Mouse (Mus musculus) neural tube, embryonic 14.5 days (tissue): Measurements from ENCODE around the gene Dleu7. TPM values are rescaled to one million over a fixed set of nuclear protein-coding genes. Genes with fewer than 3 reads are reported as not detected.

Experiments used
- ATAC-seq: fragments of 200-750 bp; cut with Nextera tagmentation; 2 replicates; pipeline ENCODE4 v1.8.0; 2017; ENCODE audit warnings: low read depth, mild to moderate bottlenecking, moderate TSS enrichment, moderate library complexity
- H3K27ac ChIP-seq: fragments of 300-500 bp; sonication (generic); 2 replicates; pipeline ENCODE4 v1.5.1; 2014; ENCODE audit warnings: low read depth, mild to moderate bottlenecking, control low read depth, low read length, moderate library complexity, mixed read lengths
- H3K27me3 ChIP-seq: fragments of 300-500 bp; sonication (generic); 2 replicates; pipeline ENCODE4 v1.6.1; 2014; ENCODE audit warnings: low read length; ENCODE audit not compliant: control insufficient read depth, insufficient read depth
- H3K36me3 ChIP-seq: fragments of 300-500 bp; sonication (generic); 2 replicates; pipeline ENCODE4 v1.6.1; 2014; ENCODE audit warnings: low read length, mixed read lengths; ENCODE audit not compliant: control insufficient read depth, insufficient read depth
- H3K4me1 ChIP-seq: fragments of 300-500 bp; sonication (generic); 2 replicates; pipeline ENCODE4 v1.6.1; 2014; ENCODE audit warnings: low read length; ENCODE audit not compliant: control insufficient read depth, insufficient read depth
- H3K4me2 ChIP-seq: fragments of 300-500 bp; sonication (generic); 2 replicates; pipeline ENCODE4 v1.6.1; 2014; ENCODE audit warnings: mild to moderate bottlenecking, low read depth, low read length, control low read depth
- H3K4me3 ChIP-seq: fragments of 300-500 bp; sonication (generic); 2 replicates; pipeline ENCODE4 v1.5.1; 2014; ENCODE audit warnings: low read depth, low read length, control low read depth, mixed read lengths
- H3K9ac ChIP-seq: fragments of 300-500 bp; sonication (generic); replicated peaks from 2 replicates; pipeline ENCODE4 v1.6.1; 2014; ENCODE audit warnings: low read depth, mild to moderate bottlenecking, control low read depth, low read length, mixed read lengths
- H3K9me3 ChIP-seq: fragments of 300-500 bp; sonication (generic); 2 replicates; pipeline ENCODE4 v1.6.1; 2016; ENCODE audit warnings: low read length; ENCODE audit not compliant: control insufficient read depth
- WGBS: fragments of 180-500 bp; shearing (Covaris S2); extraction: QIAGEN DNeasy Blood & Tissue Kit; methylation state at CpG from one replicate; pipeline ENCODE4 v1.1.7; 2014; 5-methylcytosine and 5-hydroxymethylcytosine counted together
- polyA plus RNA-seq: library from polyadenylated mRNA; unstranded; fragments of >200 nt; fragmentation: Nextera tagmentation; extraction: Ambion mirVana; gene quantifications from 2 replicates; pipeline ENCODE4 v1.2.1, GENCODE M21; 2014

Gene Dleu7
- polyA plus RNA-seq, 1 experiment from 2014 or later = 19.6 TPM

DNA sequence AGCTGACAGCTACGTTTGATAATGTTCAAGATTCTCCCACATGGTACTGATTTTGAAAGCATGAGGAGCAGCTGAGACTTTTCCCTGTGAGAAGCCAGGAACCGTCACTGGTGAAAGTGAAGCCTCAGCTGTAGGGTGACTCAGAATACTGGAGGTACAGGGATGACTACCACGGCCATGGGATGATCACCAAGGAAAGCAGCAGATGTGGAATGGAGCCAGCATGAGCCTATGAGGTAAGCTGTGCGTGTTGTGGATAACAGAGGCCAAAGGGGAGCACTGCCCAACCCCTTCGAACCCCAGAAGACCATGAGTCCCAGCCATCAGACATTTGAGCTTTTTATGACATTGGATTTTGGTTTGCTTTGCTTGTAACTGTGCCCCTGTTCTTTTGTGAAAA, 36.8 kb downstream of the Dleu7 start:
- no peaks in the 10 kb centered on the region for H3K36me3 ChIP-seq
- H3K27me3 ChIP-seq = no peaks in the 10 kb centered on the region
- H3K4me3 ChIP-seq = no peak overlapping the region
- H3K4me2 ChIP-seq = no peak overlapping the region
- ATAC-seq = no peak
- no peaks in the 10 kb centered on the region for H3K4me1 ChIP-seq
- H3K9me3 ChIP-seq = no peaks in the 10 kb centered on the region
- H3K9ac ChIP-seq = no peak overlapping the region
- H3K27ac ChIP-seq = no peak overlapping the region
- WGBS = 81% methylated on average over 5 of the region's 5 CpGs

DNA sequence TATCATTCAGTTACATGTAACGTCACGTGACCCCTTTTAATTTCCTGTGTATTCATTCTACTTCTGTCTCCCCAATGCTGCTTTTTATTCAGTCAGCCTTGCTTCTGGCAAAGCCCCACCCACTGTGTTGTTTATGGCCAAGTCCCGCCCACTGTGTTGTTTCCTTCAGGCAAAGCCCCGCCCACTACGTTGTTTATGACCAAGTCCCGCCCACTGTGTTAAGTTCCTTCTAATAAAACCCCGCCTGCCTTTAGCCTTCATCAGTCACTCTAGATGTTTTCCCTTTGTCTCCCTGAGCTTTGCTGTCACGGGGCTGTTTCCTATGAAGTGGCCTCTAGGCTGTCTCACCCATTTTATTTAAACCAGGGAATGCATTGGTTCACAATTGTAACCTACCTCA, 38.5 kb downstream of the Dleu7 start:
- Histone ChIP-seq H3K4me3 (no peak overlapping the region), H3K9ac (no peak overlapping the region), H3K4me2 (no peak overlapping the region), H3K9me3 (no peaks in the 10 kb centered on the region), H3K4me1 (no peaks in the 10 kb centered on the region), H3K36me3 (no peaks in the 10 kb centered on the region), H3K27ac (no peak overlapping the region), H3K27me3 (no peaks in the 10 kb centered on the region)
- no peak for ATAC-seq
- WGBS = 12% methylated on average over 8 of the region's 8 CpGs

DNA sequence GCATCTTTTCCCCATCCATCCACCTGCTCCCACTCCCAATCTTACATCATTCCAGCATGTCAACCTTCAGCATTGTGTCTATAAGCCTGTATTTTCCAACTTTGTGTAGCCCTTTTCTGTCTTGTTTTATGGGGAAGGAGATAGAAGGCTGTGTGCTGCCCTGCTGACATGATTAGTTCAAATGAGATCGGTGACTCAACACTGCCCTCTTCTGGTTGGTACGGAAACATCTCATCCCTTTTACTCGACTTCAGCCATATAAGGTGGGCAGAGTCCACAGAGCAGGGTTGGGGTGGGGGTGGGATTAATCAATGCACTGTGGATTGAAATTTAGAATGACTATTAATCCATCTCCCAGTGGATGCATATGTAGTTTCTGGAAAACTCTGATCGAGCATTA, 40.8 kb downstream of the Dleu7 start:
- H3K4me3 ChIP-seq = no peak overlapping the region
- H3K4me1 ChIP-seq = no peaks in the 10 kb centered on the region
- H3K9ac ChIP-seq = no peak overlapping the region
- H3K4me2 ChIP-seq = no peak overlapping the region
- 11% methylated on average over 4 of the region's 4 CpGs for WGBS
- H3K27ac ChIP-seq = no peak overlapping the region
- H3K9me3 ChIP-seq = no peaks in the 10 kb centered on the region
- peak; percentile 78 for ATAC-seq
- no peaks in the 10 kb centered on the region for H3K27me3 ChIP-seq
- no peaks in the 10 kb centered on the region for H3K36me3 ChIP-seq

DNA sequence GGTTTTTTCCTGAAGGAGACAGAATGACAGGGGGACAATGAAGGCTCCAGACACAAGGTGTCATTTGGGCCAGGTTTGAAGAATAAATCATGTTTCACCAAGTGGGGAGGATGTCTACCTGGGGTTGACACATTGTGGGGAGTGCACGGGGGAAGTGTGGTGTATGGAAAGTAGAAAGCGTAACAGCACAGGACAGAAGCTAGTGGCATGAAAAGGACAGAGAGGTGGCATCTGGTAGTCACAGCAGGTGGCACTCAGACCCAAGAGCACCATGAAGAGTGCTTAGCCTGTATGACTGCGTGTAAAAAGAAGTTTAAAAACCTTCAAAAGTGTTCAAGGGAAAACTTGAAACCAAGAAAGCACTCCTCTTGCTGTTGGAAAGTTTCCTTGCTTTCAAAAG, 42.8 kb downstream of the Dleu7 start:
- Histone ChIP-seq H3K36me3 (no peaks in the 10 kb centered on the region), H3K9ac (no peak overlapping the region), H3K4me2 (no peak overlapping the region), H3K4me3 (no peak overlapping the region), H3K4me1 (no peaks in the 10 kb centered on the region), H3K9me3 (no peaks in the 10 kb centered on the region), H3K27me3 (no peaks in the 10 kb centered on the region), H3K27ac (no peak overlapping the region)
- WGBS = 62% methylated on average over 3 of the region's 3 CpGs
- no peak for ATAC-seq

DNA sequence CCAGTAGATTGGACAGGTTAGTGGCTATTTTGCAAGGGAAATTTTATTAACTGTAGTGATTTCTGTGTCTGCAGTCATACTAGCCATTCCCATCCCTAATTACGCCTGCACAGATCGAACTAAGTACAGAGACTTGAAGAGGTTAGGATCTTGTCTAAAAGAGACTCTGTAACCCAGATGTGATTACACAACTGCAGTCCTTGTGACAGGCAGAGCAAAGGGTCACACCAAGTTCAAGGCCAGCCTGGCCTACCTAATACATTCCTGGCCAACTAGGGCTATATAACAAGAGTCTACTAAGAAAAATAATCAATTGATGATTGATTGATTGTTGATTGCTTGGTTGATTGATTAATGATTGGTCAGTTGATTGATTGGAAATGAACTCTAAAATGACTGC, 43.6 kb downstream of the Dleu7 start:
- Histone ChIP-seq H3K9me3 (no peaks in the 10 kb centered on the region), H3K4me2 (no peak overlapping the region), H3K9ac (no peak overlapping the region), H3K36me3 (no peaks in the 10 kb centered on the region), H3K4me1 (no peaks in the 10 kb centered on the region), H3K4me3 (no peak overlapping the region), H3K27me3 (no peaks in the 10 kb centered on the region), H3K27ac (no peak overlapping the region)
- ATAC-seq = no peak
- WGBS = 92% methylated on average over 2 of the region's 2 CpGs

DNA sequence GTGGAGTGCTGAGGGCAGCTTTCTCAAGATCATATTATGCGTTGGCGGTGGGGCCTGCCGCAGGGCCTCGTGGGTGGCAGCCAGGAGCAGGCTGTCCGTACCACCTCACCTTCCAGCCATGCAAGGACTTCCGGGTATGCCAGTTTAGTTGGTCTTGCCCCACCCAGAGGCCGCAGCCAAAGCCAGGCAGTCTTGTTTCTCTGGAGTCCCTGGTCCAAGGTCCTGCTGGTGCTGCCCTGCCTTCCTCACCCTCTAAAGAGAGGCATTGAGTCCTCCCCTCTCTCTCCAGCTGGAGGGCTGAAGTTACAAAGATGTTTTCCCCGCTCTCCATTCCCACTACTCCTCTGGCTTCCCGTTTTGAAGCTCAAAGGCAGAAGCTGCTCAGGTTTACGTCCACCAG, 44.1 kb downstream of the Dleu7 start:
- H3K27ac ChIP-seq = no peak overlapping the region
- no peaks in the 10 kb centered on the region for H3K36me3 ChIP-seq
- no peaks in the 10 kb centered on the region for H3K9me3 ChIP-seq
- H3K4me3 ChIP-seq = no peak overlapping the region
- no peak for ATAC-seq
- no peak overlapping the region for H3K4me2 ChIP-seq
- H3K27me3 ChIP-seq = no peaks in the 10 kb centered on the region
- H3K9ac ChIP-seq = no peak overlapping the region
- H3K4me1 ChIP-seq = no peaks in the 10 kb centered on the region
- whole genome bisulfite sequencing = 88% methylated on average over 10 of the region's 10 CpGs

DNA sequence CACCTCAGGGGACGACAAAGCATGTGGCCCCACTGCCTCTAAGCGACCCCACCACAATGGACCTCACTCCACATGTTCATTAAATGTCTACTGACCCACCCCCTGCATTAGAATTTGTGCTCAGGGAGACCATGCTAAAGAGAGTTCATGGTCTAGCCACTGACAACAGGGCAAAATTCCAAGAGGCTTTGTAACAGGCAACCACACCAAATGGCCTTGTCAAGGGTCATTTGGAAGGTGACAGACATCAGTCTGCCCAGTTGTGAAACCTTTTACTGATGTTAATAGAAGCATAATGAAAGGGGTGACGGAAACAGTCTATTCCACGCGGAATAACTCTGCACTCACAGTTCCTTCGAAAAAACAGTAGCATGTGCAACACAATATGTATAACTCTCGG, 44.5 kb downstream of the Dleu7 start:
- 77% methylated on average over 7 of the region's 7 CpGs for WGBS
- no peak overlapping the region for H3K9ac ChIP-seq
- no peak overlapping the region for H3K4me2 ChIP-seq
- no peak overlapping the region for H3K27ac ChIP-seq
- H3K4me3 ChIP-seq = no peak overlapping the region
- no peak for ATAC-seq
- H3K4me1 ChIP-seq = no peaks in the 10 kb centered on the region
- no peaks in the 10 kb centered on the region for H3K9me3 ChIP-seq
- no peaks in the 10 kb centered on the region for H3K36me3 ChIP-seq
- H3K27me3 ChIP-seq = no peaks in the 10 kb centered on the region

DNA sequence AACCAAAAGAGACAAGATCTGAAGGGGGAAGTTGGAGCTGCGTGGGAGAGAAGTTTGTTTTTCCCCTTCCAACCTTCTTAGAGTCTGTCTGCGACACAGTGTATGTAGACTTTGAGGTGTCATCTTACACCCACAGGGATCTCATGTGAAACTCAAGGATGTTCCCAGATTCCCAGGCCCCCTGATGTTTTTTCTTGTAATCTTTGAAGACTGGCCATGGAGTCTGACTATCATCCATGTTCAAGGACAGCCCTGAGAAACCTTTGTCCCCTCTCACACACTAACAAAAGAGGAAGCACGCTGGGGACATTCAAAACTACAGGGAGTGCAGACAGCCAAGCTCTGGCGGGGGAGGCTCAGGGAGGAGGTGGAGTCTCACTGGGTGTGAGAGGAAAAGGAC, 47.3 kb downstream of the Dleu7 start:
- WGBS = 26% methylated on average over 4 of the region's 4 CpGs
- Histone ChIP-seq H3K9me3 (no peaks in the 10 kb centered on the region), H3K27ac (no peak overlapping the region)

DNA sequence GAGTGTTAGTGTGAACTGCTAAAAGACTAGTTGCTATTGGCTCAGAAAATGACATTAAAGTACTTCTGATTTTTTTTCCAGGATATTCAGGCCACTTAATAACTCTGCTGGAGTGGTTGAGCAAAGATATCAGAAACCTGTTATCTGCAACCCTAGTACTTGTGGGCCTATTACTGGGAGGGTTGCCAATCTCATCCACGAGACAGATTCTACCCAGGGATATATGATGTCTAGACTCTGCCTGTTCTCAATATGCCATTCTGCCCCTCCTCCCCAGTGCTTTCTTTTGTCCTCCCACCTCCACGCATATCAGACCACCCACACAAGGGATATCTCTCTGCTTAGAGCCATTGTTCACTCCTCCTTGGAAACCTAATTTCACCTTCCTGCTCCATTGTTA, 49.3 kb downstream of the Dleu7 start:
- Histone ChIP-seq H3K4me2 (no peak overlapping the region), H3K4me3 (no peak overlapping the region), H3K4me1 (no peaks in the 10 kb centered on the region), H3K9me3 (no peaks in the 10 kb centered on the region), H3K36me3 (no peaks in the 10 kb centered on the region), H3K27ac (no peak overlapping the region), H3K27me3 (no peaks in the 10 kb centered on the region), H3K9ac (no peak overlapping the region)
- 72% methylated on average over 2 of the region's 2 CpGs for WGBS
- no peak for ATAC-seq

More for the DNA sequence above, 47.3 kb downstream of the Dleu7 start:
- no peak for ATAC-seq
- Histone ChIP-seq H3K4me1 (no peaks in the 10 kb centered on the region), H3K4me3 (no peak overlapping the region), H3K36me3 (no peaks in the 10 kb centered on the region), H3K9ac (no peak overlapping the region), H3K4me2 (no peak overlapping the region), H3K27me3 (no peaks in the 10 kb centered on the region)

DNA sequence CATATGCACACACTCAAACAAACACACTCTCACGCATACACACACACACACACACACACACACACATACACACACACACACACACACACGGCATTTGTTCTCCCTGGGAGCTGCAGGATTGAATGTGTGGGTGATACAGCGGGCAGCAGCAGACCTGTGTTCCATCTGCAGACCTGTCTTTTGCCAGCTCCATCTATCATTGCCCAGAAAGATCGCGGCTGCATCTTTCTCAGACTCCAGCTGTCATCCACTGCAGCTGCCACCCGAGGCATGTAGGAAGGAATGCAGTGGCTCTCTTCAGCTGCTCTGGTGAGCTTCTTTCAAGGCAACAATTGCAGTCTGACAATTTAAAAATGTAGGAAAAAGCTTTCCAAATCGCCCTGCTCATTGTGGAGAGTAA, 56.9 kb downstream of the Dleu7 start:
- no peak overlapping the region for H3K4me3 ChIP-seq
- 54% methylated on average over 7 of the region's 7 CpGs for WGBS
- ATAC-seq = no peak; the same call in 1 of the 2 replicates

More for the DNA sequence above, 56.9 kb downstream of the Dleu7 start:
- Histone ChIP-seq H3K36me3 (no peaks in the 10 kb centered on the region), H3K27me3 (no peaks in the 10 kb centered on the region), H3K9me3 (no peaks in the 10 kb centered on the region), H3K4me2 (no peak overlapping the region), H3K9ac (no peak overlapping the region), H3K27ac (0 out of 2 replicates have a peak overlapping the region, but pooled peaks have one; percentile 40), H3K4me1 (0 out of 2 replicates have a peak, but pooled peaks cover 2% of the 10 kb centered on the region)
